ENCODE assay signal across 15 mouse cellular contexts in genomic region chr1:119022311-119022710, GRCm38 (mm10). TPM values are rescaled to one million over a fixed set of nuclear protein-coding genes. Genes with fewer than 3 reads are reported as not detected.
DNase-seq lines count a peak whose midpoint lies in the region; ATAC-seq and TF ChIP-seq lines count a peak whose summit lies in the region.
"Had no signal": no experiment of that assay in that cellular context is flagged by ENCODE, and none has a peak within 500 bp of the region (broad histone marks: within the 10 kb centered on the region; RNA-seq: fewer than 3 reads in every experiment).

No protein-coding gene starts in this region.

- no peaks in the 10 kb centered on the region for H3K27me3 ChIP-seq in heart, embryonic 10.5 days (ENCODE audit: insufficient read depth, poor library complexity, severe bottlenecking)
- H3K27me3 ChIP-seq in midbrain, postnatal 0 days (ENCODE audit: insufficient read depth, low read length), result no peaks in the 10 kb centered on the region
- H3K27me3 ChIP-seq: embryonic facial prominence, embryonic 12.5 days; heart, embryonic 15.5 days had no signal

- no peaks in the 10 kb centered on the region for H3K36me3 ChIP-seq in heart, embryonic 10.5 days
- H3K36me3 ChIP-seq in midbrain, postnatal 0 days (ENCODE audit: insufficient read depth, low read length), result no peaks in the 10 kb centered on the region
- H3K36me3 ChIP-seq: embryonic facial prominence, embryonic 12.5 days; heart, embryonic 15.5 days had no signal

- H3K4me3 ChIP-seq in heart, embryonic 10.5 days, result no peak overlapping the region
- H3K4me3 ChIP-seq in midbrain, postnatal 0 days (ENCODE audit: low read depth, low read length), result no peak overlapping the region
- H3K4me3 ChIP-seq: embryonic facial prominence, embryonic 12.5 days; heart, embryonic 15.5 days had no signal

- H3K9me3 ChIP-seq in heart, embryonic 10.5 days, result no peaks in the 10 kb centered on the region
- H3K9me3 ChIP-seq in midbrain, postnatal 0 days (ENCODE audit: low read length), result no peaks in the 10 kb centered on the region
- H3K9me3 ChIP-seq: embryonic facial prominence, embryonic 12.5 days; heart, embryonic 15.5 days had no signal

- WGBS in heart, embryonic 10.5 days, result 80% methylated on average over 1 of the region's 1 CpGs
- WGBS in midbrain, postnatal 0 days, result 77% methylated on average over 1 of the region's 1 CpGs

- H3K4me2 ChIP-seq in midbrain, postnatal 0 days (ENCODE audit: low read depth, low read length, poor library complexity, severe bottlenecking), result no peak overlapping the region
- H3K4me2 ChIP-seq: embryonic facial prominence, embryonic 12.5 days; heart, embryonic 15.5 days had no signal

- H3K4me1 ChIP-seq in heart, embryonic 10.5 days, result peaks cover 11% of the 10 kb centered on the region
- 0 out of 2 replicates have a peak, but pooled peaks cover 3% of the 10 kb centered on the region for H3K4me1 ChIP-seq in midbrain, postnatal 0 days (ENCODE audit: insufficient read depth, low read length)

- no peak overlapping the region for H3K27ac ChIP-seq in heart, embryonic 10.5 days
- H3K27ac ChIP-seq in midbrain, postnatal 0 days (ENCODE audit: low read depth, low read length), result no peak overlapping the region
- H3K27ac ChIP-seq: heart, embryonic 15.5 days had no signal

- ATAC-seq in midbrain, postnatal 0 days (ENCODE audit: low FRiP score), result no peak
- ATAC-seq: CD4-positive, CD25-positive, alpha-beta regulatory T cell, adult 4 months had no signal

- H3K9ac ChIP-seq in midbrain, postnatal 0 days (replicated peaks; ENCODE audit: low read length, poor library complexity, severe bottlenecking), result no peak overlapping the region
- H3K9ac ChIP-seq: embryonic facial prominence, embryonic 12.5 days; forebrain, postnatal 0 days; heart, embryonic 15.5 days had no signal

- no peak for TF ChIP-seq CTCF in midbrain, postnatal 0 days (IDR thresholded peaks at IDR 0.05)

- peak; percentile 93 for DNase-seq in heart, adult 11 months
- DNase-seq in heart, embryonic 10.5 days (ENCODE audit: low spot score), result no peak
- DNase-seq in urinary bladder, postnatal 25 days (ENCODE audit: low spot score), result peak; percentile 33
- DNase-seq in urinary bladder, adult 2 months (ENCODE audit: low spot score), result no peak
- peak; percentile 61 to 67 for DNase-seq in kidney, adult 8-10 months
- DNase-seq in urinary bladder, postnatal 36 days (ENCODE audit: low spot score in 2 of 2), result peak; percentile 38 to 46
- DNase-seq in layer of hippocampus, postnatal 36 days, result no peak
- no peak for DNase-seq in midbrain, postnatal 0 days (ENCODE audit: low spot score)
- DNase-seq: cerebellum, adult 8-10 months; forebrain, postnatal 0 days; spleen, adult 18-20 months; thymus, postnatal 25 days had no signal

RNA-seq across cellular contexts. Expression of gene Gli2, which starts 31.1 kb away (rescaled TPM):
- polyA plus RNA-seq in heart, embryonic 10.5 days (2016; fragmentation: Nextera tagmentation; extraction: Ambion mirVana), result 2.2 and 7.5 TPM in 2 replicates
- polyA plus RNA-seq in urinary bladder, adult 2 months (2012; rRNA removed), result 4.6 and 10.9 TPM in 2 replicates
- 1 to 10 TPM; 3.1 to 5.2 TPM for total RNA-seq in layer of hippocampus, postnatal 36 days (2021)
- total RNA-seq in midbrain, postnatal 0 days (2014; rRNA removed), result 3.3 and 4.7 TPM in 2 replicates
- polyA plus RNA-seq in midbrain, postnatal 0 days (2015; fragmentation: Nextera tagmentation; extraction: Ambion mirVana), result 0.77 and 0.84 TPM in 2 replicates
- polyA plus RNA-seq: CD4-positive, CD25-positive, alpha-beta regulatory T cell, adult 4 months had no signal

Comparison
In these comparisons a context has a peak if more than half of its experiments do, and no peak if none do; other contexts are left out.
1. DNase-seq: peak in heart, adult 11 months (single experiment), urinary bladder, postnatal 25 days (single experiment), kidney, adult 8-10 months (2 of 2) and urinary bladder, postnatal 36 days (2 of 2); none in heart, embryonic 10.5 days (single experiment), urinary bladder, adult 2 months (single experiment), layer of hippocampus, postnatal 36 days (0 of 2) and midbrain, postnatal 0 days (single experiment).